ENCODE assay signal across 11 mouse cellular contexts in the genomic region with DNA sequence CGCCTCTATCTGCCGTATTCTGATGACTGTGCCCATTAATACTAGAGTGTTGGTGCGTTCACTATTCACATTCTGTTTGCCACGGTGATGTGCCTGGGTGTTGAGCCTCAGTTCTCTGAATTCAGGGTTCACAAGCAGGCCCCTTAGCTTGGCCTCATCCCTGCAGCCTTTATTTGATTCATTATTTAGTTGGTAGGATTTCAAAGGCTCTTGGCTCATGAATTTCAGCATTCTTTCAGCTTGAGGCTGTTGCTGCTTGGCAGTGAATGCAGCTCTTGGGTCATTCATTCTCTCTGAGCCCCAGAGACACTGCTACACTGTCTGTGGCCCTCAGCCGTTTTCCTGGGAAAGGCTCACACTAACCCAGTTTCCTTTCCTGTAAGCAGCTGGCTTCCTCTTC. TPM values are rescaled to one million over a fixed set of nuclear protein-coding genes. Genes with fewer than 3 reads are reported as not detected.
DNase-seq lines count a peak whose midpoint lies in the region; ATAC-seq and TF ChIP-seq lines count a peak whose summit lies in the region.
"Had no signal": no experiment of that assay in that cellular context is flagged by ENCODE, and none has a peak within 500 bp of the region (broad histone marks: within the 10 kb centered on the region; RNA-seq: fewer than 3 reads in every experiment).

No protein-coding gene starts in this region.

- H3K4me3 ChIP-seq in lung, embryonic 14.5 days (ENCODE audit: low read depth, low read length), result no peak overlapping the region
- H3K4me3 ChIP-seq in lung, adult 2 months (replicated peaks; ENCODE audit: extremely low read depth, low read depth, low read length), result no peak overlapping the region
- H3K4me3 ChIP-seq: heart, adult 2 months had no signal

- no peak for TF ChIP-seq CTCF in lung, embryonic 14.5 days (IDR thresholded peaks at IDR 0.05; ENCODE audit: low read depth)
- no peak for TF ChIP-seq CTCF in lung, adult 2 months (IDR thresholded peaks at IDR 0.05; ENCODE audit: insufficient read depth, low read length)

- no peak overlapping the region for H3K9ac ChIP-seq in lung, embryonic 14.5 days

- H3K4me2 ChIP-seq in lung, embryonic 14.5 days, result no peak overlapping the region

- DNase-seq in cerebellum, adult 11-12 months, result peak; percentile 24
- no peak for DNase-seq in cerebellum, adult 8-10 months
- peak; percentile 4 for DNase-seq in lung, embryonic 14.5 days
- no peak for DNase-seq in lung, adult 2 months
- DNase-seq in layer of hippocampus, adult 9-10 months (ENCODE audit: low spot score), result peak; percentile 20
- peak; percentile 15 for DNase-seq in right cerebral cortex, postnatal 25 days
- no peak for DNase-seq in spleen, postnatal 4 days (ENCODE audit: low spot score in 2 of 2)
- DNase-seq in adrenal gland, postnatal 36 days, result no peak

- 65% methylated on average over 5 of the region's 5 CpGs for WGBS in lung, embryonic 14.5 days
- WGBS in lung, adult 2 months, result 66% methylated on average over 5 of the region's 5 CpGs

- TF ChIP-seq POLR2A in lung, adult 2 months (IDR thresholded peaks at IDR 0.05; ENCODE audit: borderline replicate concordance, extremely low read depth, low read depth, low read length), result no peak

- H3K4me1 ChIP-seq in lung, embryonic 14.5 days (ENCODE audit: insufficient read depth), result no peaks in the 10 kb centered on the region
- H3K4me1 ChIP-seq in lung, adult 2 months (ENCODE audit: control insufficient read depth, insufficient read depth, low read length), result no peaks in the 10 kb centered on the region

- no peak for ATAC-seq in lung, embryonic 14.5 days (ENCODE audit: insufficient read depth)

- no peaks in the 10 kb centered on the region for H3K9me3 ChIP-seq in lung, embryonic 14.5 days (ENCODE audit: low read depth, low read length)

- H3K27ac ChIP-seq in lung, embryonic 14.5 days (ENCODE audit: low read depth), result no peak overlapping the region
- H3K27ac ChIP-seq: heart, adult 2 months had no signal

- no peaks in the 10 kb centered on the region for H3K36me3 ChIP-seq in lung, embryonic 14.5 days (ENCODE audit: insufficient read depth)

- H3K27me3 ChIP-seq in lung, embryonic 14.5 days (ENCODE audit: insufficient read depth, low read length), result no peaks in the 10 kb centered on the region

RNA-seq across cellular contexts. Expression of a gene that starts 4.4 kb away (rescaled TPM):
- polyA plus RNA-seq in lung, embryonic 14.5 days (2014; fragmentation: Nextera tagmentation; extraction: Ambion mirVana), result 0.12 and 0.49 TPM in 2 replicates
- polyA plus RNA-seq in lung, adult 2 months (2012; rRNA removed), result 1.0 and 2.3 TPM in 2 replicates
- total RNA-seq in adrenal gland, postnatal 36 days (2021), result under 1 TPM in 1 of 2 experiments, not detected in 1; 0.46 TPM
- total RNA-seq: heart, adult 2 months; liver, adult 2 months had no signal
- polyA plus RNA-seq: liver, adult 2 months had no signal

RNA-seq across cellular contexts. Expression of a gene that starts 18.9 kb away (rescaled TPM):
- polyA plus RNA-seq in lung, embryonic 14.5 days (2014; fragmentation: Nextera tagmentation; extraction: Ambion mirVana), result 161 and 175 TPM in 2 replicates
- polyA plus RNA-seq in lung, adult 2 months (2012; rRNA removed), result 180 and 274 TPM in 2 replicates
- total RNA-seq in adrenal gland, postnatal 36 days (2021), result 10 to 100 TPM; 53.5 to 61.2 TPM

RNA-seq across cellular contexts. Expression of a gene that starts 29.3 kb away (rescaled TPM):
- polyA plus RNA-seq in lung, embryonic 14.5 days (2014; fragmentation: Nextera tagmentation; extraction: Ambion mirVana), result 1.2 and 1.6 TPM in 2 replicates
- 1.7 and 32.5 TPM in 2 replicates for polyA plus RNA-seq in lung, adult 2 months (2012; rRNA removed)
- under 1 TPM in 1 of 2 experiments, not detected in 1; 0.53 TPM for total RNA-seq in adrenal gland, postnatal 36 days (2021)
- total RNA-seq: liver, adult 2 months had no signal
- polyA plus RNA-seq: liver, adult 2 months had no signal

RNA-seq across cellular contexts. Expression of a gene that starts 34.1 kb away (rescaled TPM):
- not detected in 2 replicates for polyA plus RNA-seq in lung, embryonic 14.5 days (2014; fragmentation: Nextera tagmentation; extraction: Ambion mirVana)
- not detected in 2 replicates for polyA plus RNA-seq in lung, adult 2 months (2012; rRNA removed)
- not detected for total RNA-seq in adrenal gland, postnatal 36 days (2021)
- total RNA-seq: heart, adult 2 months; liver, adult 2 months had no signal
- polyA plus RNA-seq: heart, adult 2 months; liver, adult 2 months; spleen, adult 2 months had no signal

RNA-seq across cellular contexts. Expression of a gene that starts 41.7 kb away (rescaled TPM):
- polyA plus RNA-seq in lung, embryonic 14.5 days (2014; fragmentation: Nextera tagmentation; extraction: Ambion mirVana), result 27.3 and 32.2 TPM in 2 replicates
- 81.0 and 103 TPM in 2 replicates for polyA plus RNA-seq in lung, adult 2 months (2012; rRNA removed)
- 10 to 100 TPM; 33.4 to 38.2 TPM for total RNA-seq in adrenal gland, postnatal 36 days (2021)

Comparison
In these comparisons a context has a peak if more than half of its experiments do, and no peak if none do; other contexts are left out.
1. DNase-seq: peak in cerebellum, adult 11-12 months (single experiment), lung, embryonic 14.5 days (single experiment), layer of hippocampus, adult 9-10 months (single experiment) and right cerebral cortex, postnatal 25 days (single experiment); none in cerebellum, adult 8-10 months (single experiment), lung, adult 2 months (single experiment), spleen, postnatal 4 days (0 of 2) and adrenal gland, postnatal 36 days (0 of 2).